Mouse (Mus musculus): ENCODE measurements around the gene Csnk2a2. TPM values are rescaled to one million over a fixed set of nuclear protein-coding genes. Genes with fewer than 3 reads are reported as not detected.
A peak's percentile ranks its signal among the peaks of the same experiment; 100 is the strongest.

The Csnk2a2 gene
- polyA plus RNA-seq, 1 experiment from 2014 or later = 12.9 TPM

- Histone ChIP-seq H3K4me3 (no peak overlapping the region), H3K9me3 (replicated peaks) (no peaks in the 10 kb centered on the region), H3K27ac (no peak overlapping the region), H3K27me3 (no peaks in the 10 kb centered on the region), H3K9ac (no peak overlapping the region), H3K4me1 (no peaks in the 10 kb centered on the region), H3K36me3 (no peaks in the 10 kb centered on the region), H3K4me2 (replicated peaks) (no peak overlapping the region)
- no peak for ATAC-seq (ENCODE audit: low FRiP score)
- WGBS = 54% methylated on average over 5 of the region's 5 CpGs
These were observed 15.0 kb upstream of the Csnk2a2 start for GRCm38 (mm10) chr8:95504835-95505234.

- Histone ChIP-seq H3K4me3 (no peak overlapping the region), H3K27ac (no peak overlapping the region), H3K27me3 (no peaks in the 10 kb centered on the region), H3K4me2 (replicated peaks) (no peak overlapping the region), H3K36me3 (no peaks in the 10 kb centered on the region), H3K9me3 (replicated peaks) (no peaks in the 10 kb centered on the region), H3K4me1 (no peaks in the 10 kb centered on the region), H3K9ac (no peak overlapping the region)
- no peak for ATAC-seq (ENCODE audit: low FRiP score)
- WGBS = 82% methylated on average over 7 of the region's 7 CpGs
These were observed 12.6 kb upstream of the Csnk2a2 start for GRCm38 (mm10) chr8:95502431-95502830.

GRCm38 (mm10) chr8:95500436-95500835 lies 10.6 kb upstream of the Csnk2a2 start:
- 95% methylated on average over 5 of the region's 5 CpGs for WGBS
- Histone ChIP-seq H3K27me3 (no peaks in the 10 kb centered on the region), H3K9me3 (replicated peaks) (no peaks in the 10 kb centered on the region), H3K4me3 (no peak overlapping the region), H3K4me1 (no peaks in the 10 kb centered on the region), H3K36me3 (no peaks in the 10 kb centered on the region), H3K27ac (no peak overlapping the region), H3K4me2 (replicated peaks) (no peak overlapping the region), H3K9ac (no peak overlapping the region)
- ATAC-seq (ENCODE audit: low FRiP score) = no peak

- Histone ChIP-seq H3K9ac (no peak overlapping the region), H3K9me3 (replicated peaks) (no peaks in the 10 kb centered on the region), H3K27me3 (no peaks in the 10 kb centered on the region), H3K4me2 (replicated peaks) (no peak overlapping the region), H3K4me1 (no peaks in the 10 kb centered on the region), H3K36me3 (no peaks in the 10 kb centered on the region), H3K27ac (no peak overlapping the region), H3K4me3 (no peak overlapping the region)
- WGBS = 77% methylated on average over 4 of the region's 4 CpGs
- ATAC-seq (ENCODE audit: low FRiP score) = no peak
These were observed 9.6 kb upstream of the Csnk2a2 start for GRCm38 (mm10) chr8:95499266-95500064.

GRCm38 (mm10) chr8:95497821-95498220 lies 8.0 kb upstream of the Csnk2a2 start:
- H3K4me3 ChIP-seq = no peak overlapping the region
- no peaks in the 10 kb centered on the region for H3K36me3 ChIP-seq
- H3K4me2 ChIP-seq (replicated peaks) = no peak overlapping the region
- H3K9ac ChIP-seq = no peak overlapping the region
- ATAC-seq (ENCODE audit: low FRiP score) = no peak
- no peaks in the 10 kb centered on the region for H3K9me3 ChIP-seq (replicated peaks)
- no peak overlapping the region for H3K27ac ChIP-seq
- H3K27me3 ChIP-seq = no peaks in the 10 kb centered on the region
- H3K4me1 ChIP-seq = no peaks in the 10 kb centered on the region
- WGBS = 88% methylated on average over 3 of the region's 3 CpGs

- H3K36me3 ChIP-seq = no peaks in the 10 kb centered on the region
- 44% methylated on average over 3 of the region's 3 CpGs for WGBS
- H3K9ac ChIP-seq = no peak overlapping the region
- no peaks in the 10 kb centered on the region for H3K4me1 ChIP-seq
- no peaks in the 10 kb centered on the region for H3K27me3 ChIP-seq
- H3K4me2 ChIP-seq (replicated peaks) = no peak overlapping the region
- H3K4me3 ChIP-seq = no peak overlapping the region
- no peak for ATAC-seq (ENCODE audit: low FRiP score)
- no peaks in the 10 kb centered on the region for H3K9me3 ChIP-seq (replicated peaks)
- no peak overlapping the region for H3K27ac ChIP-seq
These were observed 6.6 kb upstream of the Csnk2a2 start for GRCm38 (mm10) chr8:95496420-95496819.

- Histone ChIP-seq H3K4me2 (replicated peaks) (no peak overlapping the region), H3K4me1 (no peaks in the 10 kb centered on the region), H3K27ac (no peak overlapping the region), H3K9me3 (replicated peaks) (no peaks in the 10 kb centered on the region), H3K9ac (no peak overlapping the region), H3K36me3 (no peaks in the 10 kb centered on the region), H3K27me3 (no peaks in the 10 kb centered on the region), H3K4me3 (no peak overlapping the region)
- no peak for ATAC-seq (ENCODE audit: low FRiP score)
- WGBS = 85% methylated on average over 6 of the region's 6 CpGs
These were observed 5.6 kb upstream of the Csnk2a2 start for GRCm38 (mm10) chr8:95495444-95495843.

- Histone ChIP-seq H3K4me2 (replicated peaks) (no peak overlapping the region), H3K9me3 (replicated peaks) (no peaks in the 10 kb centered on the region), H3K27ac (no peak overlapping the region), H3K36me3 (no peaks in the 10 kb centered on the region; the same call in 1 of the 2 replicates), H3K9ac (no peak overlapping the region), H3K4me3 (no peak overlapping the region), H3K27me3 (no peaks in the 10 kb centered on the region), H3K4me1 (peaks cover 9% of the 10 kb centered on the region)
- WGBS = 84% methylated on average over 4 of the region's 4 CpGs
- no peak for ATAC-seq (ENCODE audit: low FRiP score)
These were observed 2.2 kb upstream of the Csnk2a2 start for GRCm38 (mm10) chr8:95492057-95492456.

- H3K27me3 ChIP-seq = no peaks in the 10 kb centered on the region
- H3K4me3 ChIP-seq = peak overlapping the region; percentile 89
- peaks cover 12% of the 10 kb centered on the region for H3K4me1 ChIP-seq
- peak overlapping the region; percentile 57 for H3K4me2 ChIP-seq (replicated peaks)
- H3K9me3 ChIP-seq (replicated peaks) = no peaks in the 10 kb centered on the region
- H3K27ac ChIP-seq = peak overlapping the region; percentile 70; the same call in 1 of the 2 replicates
- WGBS = 1% methylated on average over 27 of the region's 42 CpGs
- ATAC-seq (ENCODE audit: low FRiP score) = peak; percentile 86
- peaks cover 17% of the 10 kb centered on the region for H3K36me3 ChIP-seq
- H3K9ac ChIP-seq = peak overlapping the region; percentile 92
These were observed 1.0 kb downstream of the Csnk2a2 start for GRCm38 (mm10) chr8:95488698-95489332.

GRCm38 (mm10) chr8:95487800-95488697 lies 1.8 kb downstream of the Csnk2a2 start:
- 1% methylated on average over 64 of the region's 95 CpGs for WGBS
- Histone ChIP-seq H3K4me3 (peak overlapping the region; percentile 89), H3K27ac (peak overlapping the region; percentile 70; the same call in 1 of the 2 replicates), H3K27me3 (no peaks in the 10 kb centered on the region), H3K4me1 (peaks cover 12% of the 10 kb centered on the region), H3K9me3 (replicated peaks) (no peaks in the 10 kb centered on the region), H3K9ac (peak overlapping the region; percentile 92), H3K4me2 (replicated peaks) (peak overlapping the region; percentile 93), H3K36me3 (peaks cover 24% of the 10 kb centered on the region)
- ATAC-seq (ENCODE audit: low FRiP score) = peak; percentile 30

GRCm38 (mm10) chr8:95470008-95470407 lies 19.8 kb downstream of the Csnk2a2 start:
- WGBS = 98% methylated on average over 4 of the region's 4 CpGs

GRCm38 (mm10) chr8:95468995-95469394 lies 20.8 kb downstream of the Csnk2a2 start:
- Histone ChIP-seq H3K9me3 (replicated peaks) (no peaks in the 10 kb centered on the region), H3K4me2 (replicated peaks) (no peak overlapping the region), H3K36me3 (peaks cover 56% of the 10 kb centered on the region), H3K9ac (no peak overlapping the region), H3K4me3 (no peak overlapping the region), H3K4me1 (no peaks in the 10 kb centered on the region), H3K27me3 (no peaks in the 10 kb centered on the region), H3K27ac (no peak overlapping the region)
- ATAC-seq (ENCODE audit: low FRiP score) = no peak
- WGBS = 93% methylated on average over 3 of the region's 3 CpGs

More at GRCm38 (mm10) chr8:95470008-95470407, 19.8 kb downstream of the Csnk2a2 start:
- H3K4me2 ChIP-seq (replicated peaks) = no peak overlapping the region
- H3K4me1 ChIP-seq = no peaks in the 10 kb centered on the region
- peaks cover 61% of the 10 kb centered on the region for H3K36me3 ChIP-seq
- no peaks in the 10 kb centered on the region for H3K27me3 ChIP-seq
- ATAC-seq (ENCODE audit: low FRiP score) = no peak
- no peak overlapping the region for H3K27ac ChIP-seq
- H3K4me3 ChIP-seq = no peak overlapping the region
- no peaks in the 10 kb centered on the region for H3K9me3 ChIP-seq (replicated peaks)
- no peak overlapping the region for H3K9ac ChIP-seq
